15 mouse cellular contexts compared by ENCODE assay signal in the genomic region with DNA sequence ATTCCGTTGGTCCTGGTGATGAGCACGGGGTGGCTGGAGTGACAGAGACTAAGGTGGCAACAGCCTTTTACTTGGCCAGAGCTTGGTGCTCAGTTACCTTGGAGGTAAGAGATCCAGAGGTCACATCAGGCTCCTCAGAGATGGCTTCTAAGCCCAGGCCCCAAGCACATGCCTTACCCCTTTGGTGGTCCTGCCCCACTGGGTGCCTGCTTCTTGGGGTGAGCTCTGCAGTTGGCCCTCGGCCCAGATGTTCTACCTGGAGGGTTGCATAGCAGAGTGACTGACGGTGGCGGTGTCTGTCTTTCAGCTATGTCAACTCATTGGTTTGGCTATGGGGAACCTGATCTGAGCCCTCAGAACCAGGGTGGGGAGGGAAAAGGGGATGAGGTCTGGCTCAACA.
DNase-seq lines count a peak whose midpoint lies in the region; ATAC-seq lines count a peak whose summit lies in the region.
"Had no signal": no experiment of that assay in that cellular context is flagged by ENCODE, and none has a peak within 500 bp of the region (broad histone marks: within the 10 kb centered on the region; RNA-seq: fewer than 3 reads in every experiment).

No protein-coding gene starts in this region.

- no peaks in the 10 kb centered on the region for H3K36me3 ChIP-seq in heart, embryonic 13.5 days
- no peaks in the 10 kb centered on the region for H3K36me3 ChIP-seq in limb, embryonic 13.5 days
- H3K36me3 ChIP-seq in limb, embryonic 10.5 days: peaks cover 2% of the 10 kb centered on the region; the same call in 1 of the 2 replicates
- H3K36me3 ChIP-seq: midbrain, embryonic 15.5 days had no signal

- WGBS in heart, embryonic 13.5 days: 81% methylated on average over 5 of the region's 5 CpGs
- 71% methylated on average over 5 of the region's 5 CpGs for WGBS in limb, embryonic 13.5 days
- 88% methylated on average over 5 of the region's 5 CpGs for WGBS in limb, embryonic 10.5 days

- H3K9me3 ChIP-seq in heart, embryonic 13.5 days: no peaks in the 10 kb centered on the region
- H3K9me3 ChIP-seq in limb, embryonic 13.5 days: no peaks in the 10 kb centered on the region
- H3K9me3 ChIP-seq in limb, embryonic 10.5 days (replicated peaks): no peaks in the 10 kb centered on the region
- H3K9me3 ChIP-seq: forebrain, embryonic 13.5 days; midbrain, embryonic 15.5 days had no signal

- intact Hi-C loops in heart, postnatal 10 days (cut with DNase I): no loop called here

- H3K27me3 ChIP-seq in heart, embryonic 13.5 days (replicated peaks): no peaks in the 10 kb centered on the region
- peaks cover 19% of the 10 kb centered on the region for H3K27me3 ChIP-seq in limb, embryonic 13.5 days
- no peaks in the 10 kb centered on the region; the same call in 1 of the 2 replicates for H3K27me3 ChIP-seq in limb, embryonic 10.5 days (ENCODE audit: low read depth, poor library complexity, severe bottlenecking)
- H3K27me3 ChIP-seq: forebrain, embryonic 13.5 days; midbrain, embryonic 15.5 days had no signal

- peak overlapping the region; percentile 51; the same call in 1 of the 2 replicates for H3K27ac ChIP-seq in heart, embryonic 13.5 days (replicated peaks)
- H3K27ac ChIP-seq in limb, embryonic 13.5 days: no peak overlapping the region
- H3K27ac ChIP-seq in limb, embryonic 10.5 days: no peak overlapping the region
- H3K27ac ChIP-seq: forebrain, embryonic 13.5 days; hindbrain, embryonic 14.5 days had no signal

- H3K9ac ChIP-seq in heart, embryonic 13.5 days: 0 out of 2 replicates have a peak overlapping the region, but pooled peaks have one; percentile 20
- H3K9ac ChIP-seq in limb, embryonic 13.5 days: peak overlapping the region; percentile 25; the same call in 1 of the 2 replicates
- H3K9ac ChIP-seq: forebrain, embryonic 13.5 days; hindbrain, embryonic 14.5 days; midbrain, embryonic 15.5 days had no signal

- H3K4me1 ChIP-seq in heart, embryonic 13.5 days: peaks cover 48% of the 10 kb centered on the region
- H3K4me1 ChIP-seq in limb, embryonic 13.5 days: peaks cover 46% of the 10 kb centered on the region
- H3K4me1 ChIP-seq in limb, embryonic 10.5 days: peaks cover 51% of the 10 kb centered on the region

- H3K4me2 ChIP-seq in heart, embryonic 13.5 days: no peak overlapping the region
- no peak overlapping the region for H3K4me2 ChIP-seq in limb, embryonic 13.5 days (replicated peaks)

- DNase-seq in heart, postnatal 10 days: no peak
- no peak for DNase-seq in limb, embryonic 10.5 days (ENCODE audit: low spot score)
- peak; percentile 27 for DNase-seq in urinary bladder, adult 2 months (ENCODE audit: low spot score)
- no peak for DNase-seq in urinary bladder, adult 18-20 months (ENCODE audit: low spot score in 2 of 2)
- no peak for DNase-seq in natural killer cell, adult 2 months (ENCODE audit: low spot score in 2 of 2)
- DNase-seq: kidney, postnatal 10 days; lung, postnatal 14 days; retina, postnatal 1 day; thymus, postnatal 36 days had no signal

- no peak overlapping the region for H3K4me3 ChIP-seq in heart, embryonic 13.5 days
- no peak overlapping the region for H3K4me3 ChIP-seq in limb, embryonic 13.5 days
- no peak overlapping the region for H3K4me3 ChIP-seq in limb, embryonic 10.5 days
- H3K4me3 ChIP-seq: erythroblast, embryonic 14.5 days; forebrain, embryonic 13.5 days; midbrain, embryonic 15.5 days had no signal

- ATAC-seq in heart, embryonic 13.5 days (ENCODE audit: extremely low read depth, insufficient number of reproducible peaks, low FRiP score, low TSS enrichment): no peak
- no peak for ATAC-seq in limb, embryonic 13.5 days (ENCODE audit: low FRiP score, low read depth)
- ATAC-seq: forebrain, embryonic 13.5 days; midbrain, embryonic 15.5 days had no signal
